Mouse (Mus musculus): ENCODE data around the gene Mprip.
A peak's percentile ranks its signal among the peaks of the same experiment; 100 is the strongest.

The Mprip gene

GRCm38 (mm10) chr11:59803516-59803915, 142.4 kb downstream of the Mprip start:
- DNase-seq (ENCODE audit: low read depth, low spot score): no peak

GRCm38 (mm10) chr11:59804409-59805110, 143.5 kb downstream of the Mprip start:
- DNase-seq (ENCODE audit: low read depth, low spot score): no peak

GRCm38 (mm10) chr11:59805256-59805655, 144.2 kb downstream of the Mprip start:
- no peak for DNase-seq (ENCODE audit: low read depth, low spot score)

GRCm38 (mm10) chr11:59805656-59806055, 144.6 kb downstream of the Mprip start:
- DNase-seq (ENCODE audit: low read depth, low spot score): no peak

- DNase-seq (ENCODE audit: low read depth, low spot score): no peak
Measured at GRCm38 (mm10) chr11:59808170-59808960, 147.3 kb downstream of the Mprip start.

- no peak for DNase-seq (ENCODE audit: low read depth, low spot score)
Measured at GRCm38 (mm10) chr11:59809071-59809669, 148.1 kb downstream of the Mprip start.

GRCm38 (mm10) chr11:59809670-59810474, 148.8 kb downstream of the Mprip start, which contains the start of gene Flcn:
Gene Flcn (minus strand): TSS chr11:59810016.
- DNase-seq (ENCODE audit: low read depth, low spot score): peak; percentile 97

GRCm38 (mm10) chr11:59810480-59811158, 149.5 kb downstream of the Mprip start:
- DNase-seq (ENCODE audit: low read depth, low spot score): peak; percentile 79

GRCm38 (mm10) chr11:59811211-59811610, 150.1 kb downstream of the Mprip start:
- peak; percentile 20 for DNase-seq (ENCODE audit: low read depth, low spot score)

- no peak for DNase-seq (ENCODE audit: low read depth, low spot score)
Measured at GRCm38 (mm10) chr11:59813276-59813675, 152.2 kb downstream of the Mprip start.

- DNase-seq (ENCODE audit: low read depth, low spot score): no peak
Measured at GRCm38 (mm10) chr11:59814311-59814710, 153.2 kb downstream of the Mprip start.

GRCm38 (mm10) chr11:59814936-59815335, 153.8 kb downstream of the Mprip start:
- DNase-seq (ENCODE audit: low read depth, low spot score): no peak

GRCm38 (mm10) chr11:59815482-59816065, 154.5 kb downstream of the Mprip start:
- no peak for DNase-seq (ENCODE audit: low read depth, low spot score)

- DNase-seq (ENCODE audit: low read depth, low spot score): no peak
Measured at GRCm38 (mm10) chr11:59817916-59818315, 156.8 kb downstream of the Mprip start.

GRCm38 (mm10) chr11:59821625-59822024, 160.5 kb downstream of the Mprip start:
- DNase-seq (ENCODE audit: low read depth, low spot score): no peak
